Mouse (Mus musculus) heart, adult 2 months (tissue): ENCODE data around the gene Pank1. TPM values are rescaled to one million over a fixed set of nuclear protein-coding genes. Genes with fewer than 3 reads are reported as not detected.

Experiments
- DNase-seq, 2 experiments: peaks; one replicate each; pipeline ENCODE4 v3.0.0; 2021
- H3K27ac ChIP-seq: fragments of 200-600 bp; 2 replicates; pipeline ENCODE4 v1.8.1; 2022
- H3K27me3 ChIP-seq: fragments of 200-500 bp; 2 replicates; pipeline ENCODE4 v1.6.1; 2012; ENCODE audit warnings: mild to moderate bottlenecking, low read length, inconsistent platforms, mixed read lengths; ENCODE audit not compliant: control insufficient read depth, insufficient read depth
- H3K36me3 ChIP-seq: fragments of 200-500 bp; 2 replicates; pipeline ENCODE4 v1.6.1; 2012; ENCODE audit warnings: low read length, inconsistent platforms; ENCODE audit not compliant: control insufficient read depth, insufficient read depth
- H3K4me1 ChIP-seq: fragments of 200-500 bp; 2 replicates; pipeline ENCODE4 v1.6.1; 2011; ENCODE audit warnings: low read length; ENCODE audit not compliant: control insufficient read depth, insufficient read depth
- H3K4me3 ChIP-seq: fragments of 200-600 bp; 2 replicates; pipeline ENCODE4 v1.8.1; 2022
- H3K79me2 ChIP-seq: fragments of 200-500 bp; replicated peaks from 2 replicates; pipeline ENCODE4 v1.6.1; 2012; ENCODE audit warnings: mild to moderate bottlenecking, inconsistent platforms, low read length, moderate library complexity, mixed read lengths; ENCODE audit not compliant: control insufficient read depth, insufficient read depth
- H3K9ac ChIP-seq: fragments of 200-500 bp; 2 replicates; pipeline ENCODE4 v1.6.1; 2012; ENCODE audit warnings: low read depth, mild to moderate bottlenecking, control low read depth, inconsistent platforms, low read length, mixed read lengths
- CTCF ChIP-seq: fragments of 200-600 bp; IDR thresholded peaks from 2 replicates; pipeline ENCODE4 v1.8.1; 2022; ENCODE audit warnings: antibody characterized with exemption, mild to moderate bottlenecking, moderate library complexity
- EP300 ChIP-seq: fragments of 200-500 bp; IDR thresholded peaks from 2 replicates; pipeline ENCODE4 v1.6.1; 2011; ENCODE audit warnings: low read depth, low read length, control low read depth; ENCODE audit not compliant: insufficient read depth
- POLR2A ChIP-seq: fragments of 200-500 bp; IDR thresholded peaks from 2 replicates; pipeline ENCODE4 v1.6.1; 2011; ENCODE audit warnings: mild to moderate bottlenecking, low read depth, low read length, control low read depth; ENCODE audit not compliant: insufficient read depth
- WGBS: fragments of 180-500 bp; shearing (Covaris S2); methylation state at CpG from one replicate; pipeline ENCODE4 v1.1.7; 2018; 5-methylcytosine and 5-hydroxymethylcytosine counted together
- intact Hi-C: fragments of 180-260 bp; cut with DNase I; formaldehyde crosslinking; loops from one replicate; pipeline ENCODE4 v1.15.1; 2025
- polyA plus RNA-seq: library from polyadenylated mRNA; depleted of rRNA; stranded (reverse); fragments of >200 nt; gene quantifications from 2 replicates; pipeline ENCODE4 v1.2.3, GENCODE M21; 2012
- total RNA-seq, 2 experiments: library from RNA; stranded (reverse); gene quantifications; 2 replicates each; pipeline ENCODE4 v1.2.3; 2021

Gene Pank1
- total and polyA plus RNA-seq, 3 experiments: 6.5 to 48.3 (median 38.1) TPM

DNA sequence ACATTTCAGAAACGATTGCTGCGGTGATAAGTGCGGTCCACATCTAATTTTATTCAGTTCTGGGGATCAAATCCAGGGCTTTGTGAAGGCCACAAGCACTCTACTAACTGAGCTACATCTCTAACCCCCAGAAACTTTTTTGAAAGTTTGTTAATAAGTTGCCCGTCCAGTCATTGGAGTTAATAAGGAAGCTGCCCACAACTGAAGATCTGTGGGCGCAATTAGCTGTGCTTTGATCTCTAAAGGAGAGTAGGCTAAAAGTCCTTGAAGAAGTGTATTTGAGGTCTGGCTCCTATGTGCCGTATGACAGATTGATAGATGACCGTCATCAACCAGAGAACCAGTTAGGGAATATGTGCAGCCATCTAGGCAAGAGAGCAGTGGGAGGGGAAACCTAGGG is 22.0 kb upstream of the Pank1 start:
- TF ChIP-seq CTCF (no peak), POLR2A (no peak), EP300 (no peak)
- WGBS: 96% methylated on average over 7 of the region's 7 CpGs

DNA sequence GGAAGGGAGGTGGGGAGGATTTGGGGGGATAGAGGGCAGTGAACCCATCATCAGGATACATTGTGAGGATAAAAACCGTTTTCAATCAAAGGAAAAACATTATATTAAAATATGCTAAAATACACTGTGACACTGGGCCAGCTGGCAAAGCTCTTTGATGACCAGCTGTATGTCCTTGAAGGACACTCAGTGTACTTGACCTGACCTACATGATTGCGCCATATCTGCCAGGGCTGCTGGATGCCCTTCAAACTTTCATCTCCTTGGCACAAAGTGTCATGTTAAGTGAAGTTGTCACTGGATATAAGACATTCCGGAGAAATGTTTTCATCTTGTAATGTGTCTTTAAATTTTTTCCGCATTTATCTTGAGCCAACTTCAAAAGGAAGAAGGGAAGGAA is 19.7 kb upstream of the Pank1 start:
- Histone ChIP-seq H3K9ac (no peak overlapping the region), H3K4me1 (no peaks in the 10 kb centered on the region), H3K36me3 (no peaks in the 10 kb centered on the region), H3K79me2 (no peaks in the 10 kb centered on the region), H3K27me3 (no peaks in the 10 kb centered on the region), H3K27ac (no peak overlapping the region), H3K4me3 (no peak overlapping the region)
- intact Hi-C loops: no loop called here
- 55% methylated on average over 4 of the region's 4 CpGs for WGBS
- no peak for DNase-seq
- TF ChIP-seq EP300: 0 out of 2 replicates have a peak, but pooled peaks have one; percentile 24
- no peak for TF ChIP-seq POLR2A

More for the DNA sequence above, 22.0 kb upstream of the Pank1 start:
- Histone ChIP-seq H3K4me1 (no peaks in the 10 kb centered on the region), H3K9ac (no peak overlapping the region), H3K4me3 (no peak overlapping the region), H3K79me2 (no peaks in the 10 kb centered on the region), H3K27ac (no peak overlapping the region), H3K27me3 (no peaks in the 10 kb centered on the region), H3K36me3 (no peaks in the 10 kb centered on the region)
- no peak for DNase-seq
- intact Hi-C loops: no loop called here

DNA sequence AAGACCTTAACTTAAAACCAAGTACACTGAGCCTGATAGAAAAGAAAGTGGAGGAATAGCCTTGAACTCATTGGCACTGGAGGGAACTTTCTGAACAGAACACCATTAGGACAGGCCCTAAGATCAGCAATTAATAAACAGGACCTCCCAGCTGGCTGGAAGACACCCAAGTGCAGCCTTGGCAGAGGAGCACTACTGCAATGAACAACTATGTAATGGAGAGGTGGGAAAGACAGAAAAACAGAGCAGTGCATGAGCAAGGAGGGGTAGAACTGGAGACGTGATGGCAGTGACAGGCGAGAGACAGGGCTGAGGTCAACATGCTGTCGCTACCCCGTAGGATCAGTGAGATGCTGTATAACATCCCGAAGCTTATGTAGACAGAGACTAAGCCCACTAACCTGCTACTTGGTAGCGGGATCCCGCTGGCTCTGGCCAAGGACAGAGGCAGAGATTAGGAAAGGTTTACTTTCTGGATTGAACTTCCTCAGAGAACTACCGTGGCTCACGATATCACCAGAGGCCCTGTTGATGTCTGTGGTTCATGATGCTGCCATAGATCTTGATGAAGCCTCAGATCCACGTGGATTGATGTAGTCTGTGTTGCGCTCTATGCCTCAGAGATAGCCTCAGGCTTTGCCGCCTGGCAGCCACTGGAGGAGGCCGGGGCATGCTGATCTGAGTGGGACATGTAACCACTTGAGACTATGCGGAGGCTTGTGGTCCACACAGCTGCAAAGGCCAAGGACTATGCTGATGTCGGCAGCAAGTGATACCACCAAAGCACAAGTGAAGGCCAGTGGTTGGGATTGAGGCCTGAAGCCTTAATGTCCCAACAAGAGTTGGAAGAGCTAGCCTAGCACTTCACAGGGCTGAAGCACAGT is 18.1 kb upstream of the Pank1 start:
- Histone ChIP-seq H3K4me3 (no peak overlapping the region), H3K9ac (no peak overlapping the region), H3K4me1 (no peaks in the 10 kb centered on the region), H3K27ac (no peak overlapping the region), H3K36me3 (no peaks in the 10 kb centered on the region), H3K27me3 (no peaks in the 10 kb centered on the region), H3K79me2 (no peaks in the 10 kb centered on the region)
- intact Hi-C loops: no loop called here
- no peak for TF ChIP-seq EP300
- WGBS: 85% methylated on average over 15 of the region's 15 CpGs
- no peak for DNase-seq

DNA sequence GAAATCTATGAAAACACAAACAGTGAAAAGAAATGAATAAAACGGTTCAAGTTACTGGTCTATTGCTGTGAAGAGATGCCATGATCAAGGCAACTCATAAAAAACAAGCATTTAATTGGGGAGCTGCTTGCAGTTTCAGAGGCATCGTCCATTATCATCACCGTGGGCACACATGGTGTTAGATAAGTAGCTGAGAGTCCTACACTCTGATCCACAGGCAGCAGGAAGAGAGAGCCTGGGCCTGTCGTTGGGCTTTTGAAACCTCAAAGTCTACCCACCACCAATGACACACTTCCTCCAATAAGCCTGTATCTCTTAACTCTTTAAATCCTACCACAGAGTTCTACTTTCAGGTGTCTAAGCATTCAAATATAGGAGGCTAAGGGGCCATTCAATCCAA is 15.8 kb upstream of the Pank1 start:
- WGBS: 65% methylated on average over 4 of the region's 4 CpGs
- intact Hi-C loops: no loop called here
- no peaks in the 10 kb centered on the region for H3K79me2 ChIP-seq
- DNase-seq: no peak
- TF ChIP-seq CTCF: no peak
- TF ChIP-seq EP300: no peak
- no peak for TF ChIP-seq POLR2A
- H3K4me3 ChIP-seq: no peak overlapping the region
- H3K4me1 ChIP-seq: peaks cover 2% of the 10 kb centered on the region; the same call in 1 of the 2 replicates
- H3K9ac ChIP-seq: no peak overlapping the region
- no peak overlapping the region for H3K27ac ChIP-seq
- H3K27me3 ChIP-seq: no peaks in the 10 kb centered on the region
- no peaks in the 10 kb centered on the region for H3K36me3 ChIP-seq

DNA sequence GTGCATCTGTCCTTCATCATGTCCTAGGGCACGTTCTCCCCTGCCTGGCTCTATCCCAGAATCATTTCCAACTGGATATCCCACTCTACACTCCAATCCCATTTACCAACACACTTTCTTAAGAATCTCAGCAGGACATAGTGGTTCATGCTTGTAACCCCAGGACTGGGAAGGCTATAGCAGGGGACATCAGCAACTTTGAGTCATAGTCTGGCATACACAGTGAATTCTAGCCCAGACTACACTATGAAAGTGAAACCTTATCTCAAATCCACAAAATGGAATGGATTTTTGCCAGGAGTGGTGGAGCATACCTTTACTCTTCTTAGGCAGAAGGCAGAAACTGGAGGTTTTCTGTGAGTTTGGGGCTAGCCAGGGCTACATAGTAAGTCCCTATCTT is 12.3 kb upstream of the Pank1 start:
- Histone ChIP-seq H3K4me1 (peaks cover 2% of the 10 kb centered on the region; the same call in 1 of the 2 replicates), H3K9ac (no peak overlapping the region), H3K27me3 (no peaks in the 10 kb centered on the region), H3K36me3 (no peaks in the 10 kb centered on the region), H3K79me2 (no peaks in the 10 kb centered on the region), H3K4me3 (no peak overlapping the region), H3K27ac (no peak overlapping the region)
- TF ChIP-seq CTCF (no peak), EP300 (no peak), POLR2A (no peak)
- WGBS: 74% methylated on average over 1 of the region's 1 CpGs
- no peak for DNase-seq
- intact Hi-C loops: no loop called here

DNA sequence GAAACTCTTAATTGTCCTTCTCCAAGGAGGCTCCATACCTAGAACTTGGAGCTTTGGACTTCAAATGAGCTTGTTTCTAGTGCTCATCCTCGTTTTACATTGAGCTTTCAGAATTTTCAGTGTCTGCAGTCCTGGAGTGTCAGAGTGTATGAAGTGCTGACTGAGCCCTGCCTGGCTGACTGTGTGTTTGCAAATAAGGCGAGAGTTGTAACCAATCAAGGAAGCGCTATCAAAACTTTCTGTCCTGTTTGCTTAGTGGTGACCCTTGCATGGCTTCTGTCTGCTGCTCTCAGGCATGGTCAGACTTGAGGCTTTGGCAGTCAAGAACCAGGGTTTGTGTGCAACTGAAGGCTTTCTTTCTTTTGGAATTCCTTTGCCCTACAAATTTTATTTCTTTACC is 11.7 kb upstream of the Pank1 start:
- WGBS: 57% methylated on average over 3 of the region's 3 CpGs
- Histone ChIP-seq H3K4me1 (peaks cover 2% of the 10 kb centered on the region; the same call in 1 of the 2 replicates), H3K27ac (no peak overlapping the region), H3K36me3 (no peaks in the 10 kb centered on the region), H3K27me3 (no peaks in the 10 kb centered on the region), H3K9ac (no peak overlapping the region), H3K4me3 (no peak overlapping the region), H3K79me2 (no peaks in the 10 kb centered on the region)
- TF ChIP-seq CTCF (no peak), EP300 (no peak), POLR2A (no peak)
- intact Hi-C loops: no loop called here
- DNase-seq: no peak
